Mouse (Mus musculus) ES-Bruce4 (cell line): ENCODE measurements around the gene AI854703. TPM values are rescaled to one million over a fixed set of nuclear protein-coding genes. Genes with fewer than 3 reads are reported as not detected.

ENCODE experiments used
- H3K27ac ChIP-seq: 2 replicates; pipeline ENCODE4 v1.5.1; 2012; ENCODE audit warnings: low read length, inconsistent platforms; ENCODE audit not compliant: insufficient read depth
- H3K27me3 ChIP-seq: 2 replicates; pipeline ENCODE4 v1.6.1; 2012; ENCODE audit warnings: mild to moderate bottlenecking, low read length, inconsistent platforms; ENCODE audit not compliant: control insufficient read depth, poor library complexity, insufficient read depth, severe bottlenecking
- H3K36me3 ChIP-seq: 2 replicates; pipeline ENCODE4 v1.6.1; 2012; ENCODE audit warnings: inconsistent platforms, mild to moderate bottlenecking, low read length, moderate library complexity; ENCODE audit not compliant: control insufficient read depth, poor library complexity, insufficient read depth, severe bottlenecking
- H3K4me1 ChIP-seq: one replicate; pipeline ENCODE4 v1.8.1; 2011; ENCODE audit warnings: low read length; ENCODE audit not compliant: control insufficient read depth, insufficient read depth
- H3K4me3 ChIP-seq: 2 replicates; pipeline ENCODE4 v1.5.1; 2011; ENCODE audit warnings: low read depth, mild to moderate bottlenecking, low read length
- H3K9ac ChIP-seq: 2 replicates; pipeline ENCODE4 v1.6.1; 2012; ENCODE audit warnings: low read depth, mild to moderate bottlenecking, inconsistent platforms; ENCODE audit not compliant: poor library complexity, severe bottlenecking
- H3K9me3 ChIP-seq: replicated peaks from 2 replicates; pipeline ENCODE4 v1.6.1; 2012; ENCODE audit warnings: mild to moderate bottlenecking, low read length, inconsistent platforms; ENCODE audit not compliant: control insufficient read depth, poor library complexity, insufficient read depth, severe bottlenecking
- CTCF ChIP-seq: IDR thresholded peaks from one replicate; pipeline ENCODE4 v1.8.1; 2011; ENCODE audit warnings: low read depth, low read length
- EP300 ChIP-seq: IDR thresholded peaks from 2 replicates; pipeline ENCODE4 v1.6.1; 2011; ENCODE audit warnings: low read depth, low read length; ENCODE audit not compliant: insufficient read depth
- POLR2A ChIP-seq: IDR thresholded peaks from one replicate; pipeline ENCODE4 v1.8.1; 2011; ENCODE audit warnings: low read length; ENCODE audit not compliant: insufficient read depth
- polyA plus RNA-seq: library from polyadenylated mRNA; stranded (reverse); fragments of >200 nt; gene quantifications from 2 replicates; pipeline ENCODE4 v1.2.4, GENCODE M21; 2011; ENCODE audit warnings: low read depth; ENCODE audit not compliant: missing spikeins, insufficient read depth, insufficient read length

Gene AI854703
- polyA plus RNA-seq, result 0.29 and 0.36 TPM in 2 replicates

GRCm38 (mm10) chr6:48626464-48626863 is at the start of gene AI854703:
AI854703 (plus strand) TSS chr6:48626764.
- no peak within 1 kb of the TSS for H3K27ac ChIP-seq
- no peaks in the 10 kb centered on the region; the same call in none of the 2 replicates for H3K27me3 ChIP-seq
- no peak for TF ChIP-seq CTCF
- no peak for TF ChIP-seq POLR2A
- no peak for TF ChIP-seq EP300

GRCm38 (mm10) chr6:48578736-48579135 is 47.8 kb upstream of the AI854703 start:
- no peak overlapping the region for H3K27ac ChIP-seq
- no peak for TF ChIP-seq POLR2A
- no peak for TF ChIP-seq EP300
- no peak for TF ChIP-seq CTCF

More at GRCm38 (mm10) chr6:48626464-48626863, at the start of gene AI854703:
- Histone ChIP-seq H3K9me3 (no peaks in the 10 kb centered on the region), H3K4me1 (no peaks in the 10 kb centered on the region), H3K4me3 (peak within 1 kb of the TSS; percentile 44), H3K36me3 (no peaks in the 10 kb centered on the region), H3K9ac (peak within 1 kb of the TSS; percentile 32)

GRCm38 (mm10) chr6:48579215-48579648 is 47.3 kb upstream of the AI854703 start:
- Histone ChIP-seq H3K4me3 (no peak overlapping the region), H3K27me3 (no peaks in the 10 kb centered on the region), H3K9me3 (no peaks in the 10 kb centered on the region), H3K27ac (no peak overlapping the region), H3K9ac (no peak overlapping the region), H3K4me1 (no peaks in the 10 kb centered on the region), H3K36me3 (no peaks in the 10 kb centered on the region)
- TF ChIP-seq EP300, result no peak
- TF ChIP-seq POLR2A, result no peak
- TF ChIP-seq CTCF, result no peak

More at GRCm38 (mm10) chr6:48578736-48579135, 47.8 kb upstream of the AI854703 start:
- no peaks in the 10 kb centered on the region for H3K36me3 ChIP-seq
- H3K27me3 ChIP-seq, result no peaks in the 10 kb centered on the region
- H3K4me1 ChIP-seq, result no peaks in the 10 kb centered on the region
- H3K9ac ChIP-seq, result no peak overlapping the region
- H3K9me3 ChIP-seq, result no peaks in the 10 kb centered on the region
- no peak overlapping the region for H3K4me3 ChIP-seq

- H3K9ac ChIP-seq, result no peak overlapping the region
- H3K4me1 ChIP-seq, result no peaks in the 10 kb centered on the region
- TF ChIP-seq CTCF (no peak), EP300 (no peak), POLR2A (no peak)
- H3K27me3 ChIP-seq, result no peaks in the 10 kb centered on the region
- peaks cover 2% of the 10 kb centered on the region; the same call in 1 of the 2 replicates for H3K9me3 ChIP-seq
- no peaks in the 10 kb centered on the region for H3K36me3 ChIP-seq
- no peak overlapping the region for H3K4me3 ChIP-seq
- no peak overlapping the region for H3K27ac ChIP-seq
These were observed 45.3 kb upstream of the AI854703 start for GRCm38 (mm10) chr6:48581257-48581656.

GRCm38 (mm10) chr6:48582037-48582436 is 44.5 kb upstream of the AI854703 start:
- no peaks in the 10 kb centered on the region for H3K36me3 ChIP-seq
- H3K4me1 ChIP-seq, result no peaks in the 10 kb centered on the region

GRCm38 (mm10) chr6:48589194-48589750 is 37.3 kb upstream of the AI854703 start, which contains the start of gene Gm45021:
Gm45021 (plus strand) TSS chr6:48589610.
- Histone ChIP-seq H3K27me3 (no peaks in the 10 kb centered on the region), H3K9me3 (peaks cover 2% of the 10 kb centered on the region; the same call in 1 of the 2 replicates), H3K9ac (no peak within 1 kb of the TSS), H3K4me3 (no peak within 1 kb of the TSS), H3K4me1 (no peaks in the 10 kb centered on the region), H3K36me3 (no peaks in the 10 kb centered on the region), H3K27ac (no peak within 1 kb of the TSS)
- TF ChIP-seq EP300 (no peak), CTCF (no peak), POLR2A (no peak)

More at GRCm38 (mm10) chr6:48582037-48582436, 44.5 kb upstream of the AI854703 start:
- Histone ChIP-seq H3K27me3 (no peaks in the 10 kb centered on the region), H3K9ac (no peak overlapping the region), H3K4me3 (no peak overlapping the region), H3K27ac (no peak overlapping the region), H3K9me3 (peaks cover 2% of the 10 kb centered on the region; the same call in 1 of the 2 replicates)
- no peak for TF ChIP-seq EP300
- TF ChIP-seq CTCF, result no peak
- TF ChIP-seq POLR2A, result no peak
